Mouse (Mus musculus): ENCODE data around the gene Mfsd12. TPM values are rescaled to one million over a fixed set of nuclear protein-coding genes. Genes with fewer than 3 reads are reported as not detected.

The Mfsd12 gene
- total RNA-seq, 2 experiments from 2014 or later: 2.3 to 2.8 TPM

DNA sequence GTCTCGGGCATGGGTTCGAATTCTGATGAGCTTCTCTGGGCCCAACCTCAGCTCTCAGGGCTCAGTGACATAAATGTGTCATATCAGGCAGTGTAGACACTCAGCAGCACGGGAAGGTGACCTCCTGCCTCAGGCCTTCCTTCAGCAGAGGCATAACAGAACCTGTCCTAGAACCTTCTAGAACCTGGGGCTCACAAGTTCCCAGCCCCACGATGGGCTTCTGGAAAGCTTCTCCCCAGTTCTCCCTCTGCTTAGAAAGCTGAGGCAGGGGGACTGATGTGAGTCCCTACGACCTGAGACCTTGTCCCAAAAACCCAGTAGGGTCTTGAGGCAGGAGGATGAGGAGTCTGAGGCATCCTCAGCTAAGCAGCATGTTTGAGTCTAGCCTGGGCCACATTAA, 57.9 kb downstream of the Mfsd12 start:
- DNase-seq (ENCODE audit: low spot score): no peak

Small RNA genes lying within 50 kb of the gene (microRNA-seq; reads per million reads assigned to microRNA genes)
- 1.4 reads per million for gene Mir6913

Other genes starting within 250 kb of the Mfsd12 start
- gene Zbtb7a, start 222.3 kb upstream of the Mfsd12 start, total RNA-seq (2021): 10 to 100 TPM; 22.1 to 24.5 TPM
- gene Pias4, start 189.6 kb upstream of the Mfsd12 start, total RNA-seq (2021): 10 to 100 TPM; 15.3 to 17.1 TPM
- 1,000 to 10,000 TPM; 1,320 to 1,335 TPM for gene Eef2, start 180.9 kb upstream of the Mfsd12 start, total RNA-seq (2021)
- gene Dapk3, start 174.5 kb upstream of the Mfsd12 start, total RNA-seq (2021): 10 to 100 TPM; 25.5 to 28.4 TPM
- gene 4930442H23Rik, start 173.6 kb upstream of the Mfsd12 start, total RNA-seq (2021): not detected
- 100 to 1,000 TPM in 1 of 2 experiments, 10 to 100 TPM in 1; 59.9 to 118 TPM for gene Nmrk2, start 155.4 kb upstream of the Mfsd12 start, total RNA-seq (2021)
- gene Atcay, start 126.7 kb upstream of the Mfsd12 start, total RNA-seq (2021): not detected
- gene Zfr2, start 124.3 kb upstream of the Mfsd12 start, total RNA-seq (2021): 1 to 10 TPM; 1.9 to 2.7 TPM
- gene Matk, start 104.6 kb upstream of the Mfsd12 start, total RNA-seq (2021): not detected
- 100 to 1,000 TPM; 106 to 116 TPM for gene Mrpl54, start 90.6 kb upstream of the Mfsd12 start, total RNA-seq (2021)
- gene Apba3, start 90.5 kb upstream of the Mfsd12 start, total RNA-seq (2021): 100 to 1,000 TPM; 102 to 105 TPM
- gene Tjp3, start 65.9 kb upstream of the Mfsd12 start, total RNA-seq (2021): not detected
- gene Pip5k1c, start 64.5 kb upstream of the Mfsd12 start, total RNA-seq (2021): 10 to 100 TPM; 19.7 to 20.4 TPM
- gene Cactin, start 36.4 kb upstream of the Mfsd12 start, total RNA-seq (2021): 10 to 100 TPM; 10.1 to 10.9 TPM
- gene Tbxa2r, start 28.8 kb upstream of the Mfsd12 start, total RNA-seq (2021): under 1 TPM; 0.16 to 0.55 TPM
- gene Gipc3, start 14.2 kb upstream of the Mfsd12 start, total RNA-seq (2021): 1 to 10 TPM in 1 of 2 experiments, under 1 TPM in 1; 0.39 to 1.4 TPM
- 10 to 100 TPM; 14.7 to 19.6 TPM for gene Hmg20b, start 7.0 kb upstream of the Mfsd12 start, total RNA-seq (2021)
- gene 4930404N11Rik, start 8.3 kb downstream of the Mfsd12 start, total RNA-seq (2021): under 1 TPM; 0.23 to 0.66 TPM
- 10 to 100 TPM; 15.3 to 15.4 TPM for gene Fzr1, start 21.0 kb downstream of the Mfsd12 start, total RNA-seq (2021)
- gene Dohh, start 26.9 kb downstream of the Mfsd12 start, total RNA-seq (2021): 10 to 100 TPM; 41.1 to 44.1 TPM
- gene Gm48551, start 27.0 kb downstream of the Mfsd12 start, total RNA-seq (2021): under 1 TPM; 0.57 to 0.97 TPM
- gene Gm48552, start 31.5 kb downstream of the Mfsd12 start, total RNA-seq (2021): under 1 TPM in 1 of 2 experiments, not detected in 1; 0.34 TPM
- not detected for gene Smim24, start 35.6 kb downstream of the Mfsd12 start, total RNA-seq (2021)
- 100 to 1,000 TPM; 232 to 244 TPM for gene Nfic, start 98.1 kb downstream of the Mfsd12 start, total RNA-seq (2021)
- under 1 TPM; 0.05 to 0.07 TPM for gene Celf5, start 125.2 kb downstream of the Mfsd12 start, total RNA-seq (2021)
- gene Ncln, start 138.9 kb downstream of the Mfsd12 start, total RNA-seq (2021): 10 to 100 TPM; 41.0 to 45.8 TPM
- gene S1pr4, start 142.6 kb downstream of the Mfsd12 start, total RNA-seq (2021): under 1 TPM; 0.71 to 0.78 TPM
- under 1 TPM; 0.53 to 0.57 TPM for gene Gna15, start 166.7 kb downstream of the Mfsd12 start, total RNA-seq (2021)
- 10 to 100 TPM; 26.2 to 31.8 TPM for gene Gna11, start 187.7 kb downstream of the Mfsd12 start, total RNA-seq (2021)
- gene Aes, start 202.0 kb downstream of the Mfsd12 start, total RNA-seq (2021): 100 to 1,000 TPM; 947 to 962 TPM
- 1 to 10 TPM; 4.9 to 7.4 TPM for gene Tle2, start 217.1 kb downstream of the Mfsd12 start, total RNA-seq (2021)
- gene Tle6, start 243.6 kb downstream of the Mfsd12 start, total RNA-seq (2021): 1 to 10 TPM; 4.5 to 6.1 TPM
- gene BC025920, start 248.8 kb downstream of the Mfsd12 start, total RNA-seq (2021): 1 to 10 TPM; 3.1 to 3.3 TPM